Mouse (Mus musculus) olfactory bulb, adult 2 months (tissue): ENCODE data around the gene Abcc3.

Source experiments
- CTCF ChIP-seq: fragments of 200-500 bp; IDR thresholded peaks from 2 replicates; pipeline ENCODE4 v1.5.1; 2012; ENCODE audit warnings: low read depth, mild to moderate bottlenecking, low read length, moderate library complexity; ENCODE audit not compliant: insufficient read depth
- POLR2A ChIP-seq: fragments of 200-500 bp; IDR thresholded peaks from 2 replicates; pipeline ENCODE4 v1.6.1; 2012; ENCODE audit warnings: mild to moderate bottlenecking, low read depth, low read length, moderate library complexity; ENCODE audit not compliant: insufficient read depth

GRCm38 (mm10) chr11:94412562-94412961, 19.8 kb upstream of the Abcc3 start:
- TF ChIP-seq CTCF (no peak), POLR2A (no peak)
